ENCODE assay signal across 1 mouse cellular context in the genomic region with DNA sequence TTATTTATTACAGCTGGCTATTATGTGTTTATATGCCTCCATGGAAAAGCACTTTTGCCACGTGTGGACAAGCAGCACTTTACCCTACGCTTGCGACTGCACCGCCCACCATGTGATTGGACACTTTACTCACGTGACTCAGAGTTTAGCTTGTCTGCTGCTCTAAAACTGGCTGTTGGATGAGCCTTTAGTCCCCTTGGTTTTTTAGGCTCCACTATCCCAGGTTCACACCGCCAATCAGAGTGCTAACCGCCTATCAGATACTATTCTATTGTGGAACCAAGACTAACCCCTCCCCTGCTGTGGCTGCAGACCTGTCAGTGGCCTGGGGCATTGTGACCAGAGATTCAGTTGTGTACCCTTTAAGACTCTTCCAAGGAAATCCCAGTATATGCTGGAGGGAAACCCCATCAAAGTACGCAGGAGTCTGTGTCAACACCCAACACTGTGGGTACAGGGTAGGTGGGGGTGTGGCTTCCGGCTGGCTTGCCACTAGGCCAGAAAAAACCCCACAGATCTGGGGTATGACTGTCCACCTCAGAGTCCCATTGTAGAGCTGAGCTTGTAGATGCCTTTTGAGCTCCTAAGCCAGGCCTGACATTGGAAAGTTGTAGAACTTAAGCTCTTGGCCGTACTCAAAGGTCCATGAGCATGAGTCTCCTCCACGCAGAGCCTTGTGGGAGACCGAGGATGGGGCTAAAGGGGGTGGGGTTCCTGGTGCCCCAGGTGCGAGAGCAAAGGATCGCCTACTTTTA.
TF ChIP-seq lines count a peak whose summit lies in the region.

No protein-coding gene starts in this region.

TF ChIP-seq in MEL, 35 proteins besides CTCF, POLR2A, EP300 and RAD21 (continued from another document):
- TF ChIP-seq MEF2A (IDR thresholded peaks at IDR 0.05; ENCODE audit: extremely low read depth, insufficient replicate concordance, low read depth, low read length, poor library complexity, severe bottlenecking), result no peak
- TF ChIP-seq NRF1 (IDR thresholded peaks at IDR 0.05; ENCODE audit: insufficient read depth, low read depth, low read length, poor library complexity, severe bottlenecking), result no peak
- TF ChIP-seq MXI1 (IDR thresholded peaks at IDR 0.05; ENCODE audit: low read depth, low read length), result peak; percentile 96
- no peak for TF ChIP-seq ZNF384 (IDR thresholded peaks at IDR 0.05; ENCODE audit: low read depth, low read length)
TF ChIP-seq in MEL: peak in this region for 12.
